Mouse (Mus musculus) lung, postnatal 0 days (tissue): Measurements from ENCODE around the gene Tpgs1. TPM values are rescaled to one million over a fixed set of nuclear protein-coding genes. Genes with fewer than 3 reads are reported as not detected.
A peak's percentile ranks its signal among the peaks of the same experiment; 100 is the strongest.

Experiments used
- ATAC-seq: fragments of 200-750 bp; cut with Nextera tagmentation; 2 replicates; pipeline ENCODE4 v1.8.0; 2017; ENCODE audit warnings: moderate library complexity
- DNase-seq: peaks from one replicate; pipeline ENCODE4 v3.0.0-alpha.2; 2016; ENCODE audit warnings: low spot score
- H3K27ac ChIP-seq: fragments of 300-500 bp; sonication (generic); 2 replicates; pipeline ENCODE4 v1.5.1; 2014; ENCODE audit warnings: antibody characterized with exemption, mild to moderate bottlenecking, low read length, mixed read lengths
- H3K27me3 ChIP-seq: fragments of 300-500 bp; sonication (generic); replicated peaks from 2 replicates; pipeline ENCODE4 v1.6.1; 2014; ENCODE audit warnings: low read length, mixed read lengths; ENCODE audit not compliant: insufficient read depth
- H3K36me3 ChIP-seq: fragments of 300-500 bp; sonication (generic); 2 replicates; pipeline ENCODE4 v1.6.1; 2014; ENCODE audit warnings: low read length, mixed read lengths; ENCODE audit not compliant: insufficient read depth
- H3K4me1 ChIP-seq: fragments of 300-500 bp; sonication (generic); 2 replicates; pipeline ENCODE4 v1.6.1; 2014; ENCODE audit warnings: antibody characterized with exemption, low read depth, low read length, mixed read lengths; ENCODE audit not compliant: insufficient read depth
- H3K4me2 ChIP-seq: fragments of 300-500 bp; sonication (generic); replicated peaks from 2 replicates; pipeline ENCODE4 v1.6.1; 2014; ENCODE audit warnings: low read depth, mild to moderate bottlenecking, low read length, moderate library complexity, mixed read lengths
- H3K4me3 ChIP-seq: fragments of 300-500 bp; sonication (generic); 2 replicates; pipeline ENCODE4 v1.5.1; 2014; ENCODE audit warnings: low read depth, low read length
- H3K9ac ChIP-seq: fragments of 300-500 bp; sonication (generic); replicated peaks from 2 replicates; pipeline ENCODE4 v1.6.1; 2014; ENCODE audit warnings: low read depth, mild to moderate bottlenecking
- H3K9me3 ChIP-seq: fragments of 300-500 bp; sonication (generic); 2 replicates; pipeline ENCODE4 v1.6.1; 2016; ENCODE audit warnings: low read length, mixed read lengths
- CTCF ChIP-seq: IDR thresholded peaks from 2 replicates; pipeline ENCODE4 v1.5.1; 2016; ENCODE audit warnings: antibody characterized with exemption, mild to moderate bottlenecking
- EP300 ChIP-seq: IDR thresholded peaks from 2 replicates; pipeline ENCODE4 v1.6.1; 2016; ENCODE audit warnings: antibody characterized with exemption, mild to moderate bottlenecking, control low read depth
- WGBS: fragments of 180-500 bp; shearing (Covaris S2); extraction: QIAGEN DNeasy Blood & Tissue Kit; methylation state at CpG from one replicate; pipeline ENCODE4 v1.1.7; 2014; 5-methylcytosine and 5-hydroxymethylcytosine counted together
- polyA plus RNA-seq: library from polyadenylated mRNA; unstranded; fragments of >200 nt; fragmentation: Nextera tagmentation; extraction: Ambion mirVana; gene quantifications from 2 replicates; pipeline ENCODE4 v1.2.1, GENCODE M21; 2015

The Tpgs1 gene
- polyA plus RNA-seq, 1 experiment from 2014 or later: 71.2 TPM

DNA sequence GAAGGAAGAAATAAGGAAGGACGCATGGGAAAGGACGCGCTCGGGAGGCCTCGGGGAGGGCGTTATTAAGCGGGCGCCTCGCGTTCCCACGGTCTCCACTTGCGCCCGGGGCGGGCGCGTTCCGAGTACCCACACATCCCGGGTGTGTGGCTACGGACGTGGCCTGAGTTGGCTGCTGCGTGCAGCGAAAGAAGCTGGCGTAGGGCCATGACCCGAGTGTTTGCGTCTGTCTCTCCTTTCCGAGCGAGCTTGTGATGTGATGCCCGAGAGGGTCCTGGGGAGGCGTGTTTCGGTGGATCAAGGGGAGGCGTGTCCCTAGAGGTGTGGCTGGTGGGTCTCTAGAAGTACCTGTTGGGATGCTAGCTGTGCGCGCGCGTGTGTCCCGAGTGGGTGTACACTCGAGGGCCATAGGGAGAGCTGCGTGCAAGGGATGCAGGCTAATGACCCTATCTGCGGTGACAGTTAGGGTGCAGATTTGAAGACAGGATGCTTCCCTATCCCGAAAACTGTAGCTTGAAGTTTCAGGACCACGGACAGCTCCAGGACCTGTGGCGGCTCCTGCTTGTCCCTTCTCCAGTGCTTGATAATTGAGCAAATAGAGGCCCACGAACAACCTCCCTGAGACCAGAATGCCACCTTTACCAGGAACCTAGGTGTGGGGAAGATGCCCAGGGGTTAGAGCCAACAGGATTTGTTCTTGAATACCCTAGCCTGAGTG, 48.6 kb downstream of the Tpgs1 start:
- Histone ChIP-seq H3K27ac (no peak overlapping the region), H3K27me3 (peaks cover 40% of the 10 kb centered on the region), H3K9me3 (no peaks in the 10 kb centered on the region), H3K36me3 (no peaks in the 10 kb centered on the region), H3K4me2 (peak overlapping the region; percentile 82; the same call in 1 of the 2 replicates), H3K4me3 (peak overlapping the region; percentile 52; the same call in 1 of the 2 replicates), H3K9ac (no peak overlapping the region), H3K4me1 (peaks cover 5% of the 10 kb centered on the region; the same call in 1 of the 2 replicates)
- DNase-seq (peak; percentile 84), ATAC-seq (no peak)
- TF ChIP-seq EP300: no peak
- TF ChIP-seq CTCF: no peak
- 3% methylated on average over 42 of the region's 43 CpGs for WGBS

DNA sequence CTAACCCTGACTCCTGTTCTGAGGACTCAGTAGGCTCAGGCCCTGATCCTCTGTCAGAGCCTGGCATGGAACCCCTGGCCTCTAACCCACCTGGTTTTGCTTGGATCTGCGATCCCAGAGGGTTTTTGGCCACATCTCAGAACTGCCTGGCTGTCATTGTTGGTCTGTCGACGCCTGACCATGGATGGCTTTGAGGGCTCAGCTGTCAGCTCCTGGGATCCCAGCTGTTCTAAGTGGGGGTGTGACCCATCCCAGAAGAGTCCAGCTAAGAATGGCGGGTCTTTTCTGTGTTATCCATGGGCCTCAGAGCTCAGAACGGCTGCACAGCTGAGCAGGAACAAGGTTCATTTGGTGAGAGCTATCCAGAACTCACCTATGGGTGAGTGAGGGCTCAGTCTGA, 51.9 kb downstream of the Tpgs1 start:
- TF ChIP-seq EP300: no peak
- TF ChIP-seq CTCF: no peak
- WGBS: 51% methylated on average over 5 of the region's 5 CpGs
- no peak for ATAC-seq
- Histone ChIP-seq H3K9ac (no peak overlapping the region), H3K36me3 (no peaks in the 10 kb centered on the region), H3K4me1 (peaks cover 5% of the 10 kb centered on the region; the same call in 1 of the 2 replicates), H3K27me3 (peaks cover 31% of the 10 kb centered on the region), H3K4me2 (no peak overlapping the region), H3K4me3 (no peak overlapping the region), H3K9me3 (no peaks in the 10 kb centered on the region), H3K27ac (no peak overlapping the region)
- no peak for DNase-seq

DNA sequence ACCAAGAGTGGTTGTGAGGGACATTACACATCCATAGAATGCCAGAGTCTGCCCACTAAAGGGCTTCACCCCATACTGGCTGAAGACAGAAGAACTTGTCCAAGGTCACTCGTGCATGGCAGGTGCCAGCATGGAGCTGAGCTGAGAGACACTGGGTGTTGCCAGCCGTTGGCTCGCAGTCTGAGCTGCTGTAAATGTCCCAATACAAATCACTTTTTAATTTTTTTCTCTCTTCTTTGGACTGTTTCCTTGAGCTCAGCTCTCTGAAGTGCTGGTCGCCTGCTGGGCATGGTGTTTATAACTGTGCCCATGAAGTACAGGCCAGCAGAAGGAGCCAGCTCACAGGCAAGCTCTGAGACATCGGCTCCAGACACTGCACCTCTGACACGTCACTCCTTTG, 53.9 kb downstream of the Tpgs1 start:
- no peak for TF ChIP-seq EP300
- H3K27me3 ChIP-seq: peaks cover 12% of the 10 kb centered on the region
- H3K9me3 ChIP-seq: no peaks in the 10 kb centered on the region
- H3K27ac ChIP-seq: no peak overlapping the region
- no peak overlapping the region for H3K4me2 ChIP-seq
- ATAC-seq (no peak), DNase-seq (no peak)
- H3K4me3 ChIP-seq: no peak overlapping the region
- 59% methylated on average over 6 of the region's 6 CpGs for WGBS
- no peaks in the 10 kb centered on the region for H3K36me3 ChIP-seq
- H3K4me1 ChIP-seq: no peaks in the 10 kb centered on the region
- H3K9ac ChIP-seq: no peak overlapping the region

DNA sequence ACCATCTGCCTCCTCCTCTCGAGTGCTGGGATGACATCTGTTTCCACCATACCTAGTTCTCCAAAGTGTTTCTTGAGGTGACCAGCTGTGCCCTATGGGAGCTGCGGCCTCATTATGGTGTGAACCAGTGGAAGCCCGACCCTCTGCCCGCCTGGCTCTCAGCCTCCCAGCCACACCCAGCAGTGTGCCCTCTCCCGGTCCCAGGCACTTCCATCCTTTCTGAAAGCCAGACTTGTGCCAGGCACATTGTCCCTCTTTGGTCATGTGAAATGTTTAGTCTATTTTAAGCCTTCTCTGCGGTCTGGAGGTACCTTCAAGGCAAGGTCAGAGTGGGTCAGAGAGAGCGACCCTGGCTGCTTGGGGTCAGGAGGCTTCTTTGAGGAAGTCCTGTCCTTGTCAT, 54.5 kb downstream of the Tpgs1 start:
- no peak overlapping the region for H3K27ac ChIP-seq
- no peaks in the 10 kb centered on the region for H3K9me3 ChIP-seq
- DNase-seq (no peak), ATAC-seq (no peak)
- no peaks in the 10 kb centered on the region for H3K36me3 ChIP-seq
- 0 out of 2 replicates have a peak, but pooled peaks cover 6% of the 10 kb centered on the region for H3K27me3 ChIP-seq
- WGBS: 77% methylated on average over 7 of the region's 7 CpGs
- TF ChIP-seq EP300 (no peak), CTCF (no peak)
- no peaks in the 10 kb centered on the region for H3K4me1 ChIP-seq
- no peak overlapping the region for H3K4me3 ChIP-seq
- H3K4me2 ChIP-seq: no peak overlapping the region
- no peak overlapping the region for H3K9ac ChIP-seq

Other genes starting within 250 kb of the Tpgs1 start
- not detected in 2 replicates for gene Vmn2r83, start 200.6 kb upstream of the Tpgs1 start, polyA plus RNA-seq
- 27.6 and 32.1 TPM in 2 replicates for gene Plpp2, start 135.6 kb upstream of the Tpgs1 start, polyA plus RNA-seq
- 20.5 and 21.5 TPM in 2 replicates for gene Mier2, start 114.2 kb upstream of the Tpgs1 start, polyA plus RNA-seq
- gene Theg, start 82.0 kb upstream of the Tpgs1 start, polyA plus RNA-seq: not detected in 2 replicates
- not detected in 2 replicates for gene C2cd4c, start 55.3 kb upstream of the Tpgs1 start, polyA plus RNA-seq
- 1.1 and 1.3 TPM in 2 replicates for gene Shc2, start 31.5 kb upstream of the Tpgs1 start, polyA plus RNA-seq
- not detected in 2 replicates for gene Odf3l2, start 23.6 kb upstream of the Tpgs1 start, polyA plus RNA-seq
- not detected in 2 replicates for gene Madcam1, start 4.8 kb upstream of the Tpgs1 start, polyA plus RNA-seq
- gene Cdc34, start 12.8 kb downstream of the Tpgs1 start, polyA plus RNA-seq: 52.7 and 64.3 TPM in 2 replicates
- gene Gzmm, start 19.7 kb downstream of the Tpgs1 start, polyA plus RNA-seq: 0.57 and 0.69 TPM in 2 replicates
- gene Bsg, start 35.1 kb downstream of the Tpgs1 start, polyA plus RNA-seq: 1,234 and 1,299 TPM in 2 replicates
- gene Hcn2, start 47.3 kb downstream of the Tpgs1 start, polyA plus RNA-seq: 0.12 and 0.15 TPM in 2 replicates
- gene Polrmt, start 77.2 kb downstream of the Tpgs1 start, polyA plus RNA-seq: 17.4 and 22.4 TPM in 2 replicates
- 0.18 TPM in 1 of 2 replicates, not detected in the other for gene Fgf22, start 85.7 kb downstream of the Tpgs1 start, polyA plus RNA-seq
- 40.5 and 45.9 TPM in 2 replicates for gene Rnf126, start 97.6 kb downstream of the Tpgs1 start, polyA plus RNA-seq
- 38.6 and 39.9 TPM in 2 replicates for gene Fstl3, start 107.9 kb downstream of the Tpgs1 start, polyA plus RNA-seq
- 0.11 and 0.31 TPM in 2 replicates for gene Prss57, start 121.6 kb downstream of the Tpgs1 start, polyA plus RNA-seq
- gene Palm, start 124.2 kb downstream of the Tpgs1 start, polyA plus RNA-seq: 29.6 and 30.8 TPM in 2 replicates
- gene Misp, start 151.6 kb downstream of the Tpgs1 start, polyA plus RNA-seq: 10.5 and 10.6 TPM in 2 replicates
- 107 and 109 TPM in 2 replicates for gene Ptbp1, start 185.1 kb downstream of the Tpgs1 start, polyA plus RNA-seq
- 2.2 and 2.4 TPM in 2 replicates for gene Prtn3, start 205.1 kb downstream of the Tpgs1 start, polyA plus RNA-seq
- 3.9 and 4.8 TPM in 2 replicates for gene Plppr3, start 205.3 kb downstream of the Tpgs1 start, polyA plus RNA-seq
- 0.92 TPM in 1 of 2 replicates, not detected in the other for gene Elane, start 216.9 kb downstream of the Tpgs1 start, polyA plus RNA-seq
- gene Cfd, start 221.5 kb downstream of the Tpgs1 start, polyA plus RNA-seq: not detected in 2 replicates
- gene Med16, start 239.6 kb downstream of the Tpgs1 start, polyA plus RNA-seq: 32.0 and 32.8 TPM in 2 replicates
- gene Gm26602, start 241.5 kb downstream of the Tpgs1 start, polyA plus RNA-seq: not detected in 2 replicates
- gene Kiss1r, start 247.6 kb downstream of the Tpgs1 start, polyA plus RNA-seq: 1.6 and 1.7 TPM in 2 replicates